Mouse (Mus musculus) NIH3T3 (cell line): ENCODE data around the gene Colgalt2.
A peak's percentile ranks its signal among the peaks of the same experiment; 100 is the strongest.

Experiments
- DNase-seq: peaks from one replicate; pipeline ENCODE4 v3.0.0-alpha.2; 2012; ENCODE audit warnings: low read depth

Gene Colgalt2

GRCm38 (mm10) chr1:152490842-152491241 lies 91.2 kb downstream of the Colgalt2 start:
- DNase-seq: no peak

DNA sequence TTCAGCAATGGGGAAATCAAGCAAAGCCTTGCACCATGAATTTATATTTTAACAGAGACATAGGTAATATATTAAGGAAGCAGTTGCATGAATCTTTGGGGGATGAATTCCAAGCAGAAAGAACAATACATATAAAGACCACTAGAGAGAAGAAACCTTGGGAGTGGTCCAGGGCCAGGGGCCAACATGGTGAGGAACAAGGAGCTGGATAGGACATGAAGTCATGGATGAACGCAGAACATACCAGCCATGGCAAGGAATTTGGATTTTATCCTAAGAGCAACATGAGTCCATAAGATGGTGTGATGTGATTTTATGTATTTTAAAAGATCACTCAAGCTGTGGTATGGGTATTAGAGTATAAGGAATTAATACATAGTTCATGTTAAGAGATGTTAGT lies 92.6 kb downstream of the Colgalt2 start:
- DNase-seq: no peak

DNA sequence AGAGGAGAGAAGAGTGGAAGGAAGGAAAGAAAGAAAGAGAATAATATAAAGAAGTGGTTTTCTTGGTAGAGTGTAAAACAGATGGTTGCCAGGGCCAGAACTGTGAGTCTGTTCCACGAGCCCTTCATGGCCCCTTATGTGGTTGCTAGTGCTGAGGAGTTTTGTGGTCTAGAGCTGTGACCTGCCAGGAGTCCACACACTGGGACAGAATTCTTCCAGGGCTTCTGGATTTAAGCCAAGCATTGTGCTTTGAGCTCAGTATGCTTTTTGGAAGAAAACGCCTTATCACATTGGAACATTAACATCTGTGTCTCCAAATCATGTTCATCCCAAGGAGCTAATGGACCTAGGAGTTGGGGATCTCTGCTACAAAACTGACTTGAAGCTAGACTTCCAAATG lies 97.2 kb downstream of the Colgalt2 start:
- DNase-seq: no peak

DNA sequence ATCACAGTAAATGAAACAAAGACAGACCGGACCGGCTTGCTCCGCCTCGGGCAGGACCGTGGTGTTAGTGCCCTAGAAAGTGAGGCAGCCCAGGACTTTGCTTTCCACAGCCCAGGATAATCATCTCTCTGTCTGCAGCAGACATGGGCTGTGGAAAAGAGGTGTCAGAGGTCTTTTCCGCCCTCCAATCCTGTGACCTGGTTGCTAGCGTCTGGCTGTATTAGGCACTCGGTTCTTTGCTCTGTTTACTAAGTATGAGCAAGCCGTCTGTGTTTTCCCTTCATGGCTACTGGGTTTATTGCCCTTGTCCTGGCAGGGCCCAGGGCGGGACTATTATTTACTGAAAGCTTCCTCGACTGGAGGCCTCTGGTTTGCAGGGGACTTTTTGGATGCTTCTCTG lies 98.0 kb downstream of the Colgalt2 start:
- DNase-seq: no peak

DNA sequence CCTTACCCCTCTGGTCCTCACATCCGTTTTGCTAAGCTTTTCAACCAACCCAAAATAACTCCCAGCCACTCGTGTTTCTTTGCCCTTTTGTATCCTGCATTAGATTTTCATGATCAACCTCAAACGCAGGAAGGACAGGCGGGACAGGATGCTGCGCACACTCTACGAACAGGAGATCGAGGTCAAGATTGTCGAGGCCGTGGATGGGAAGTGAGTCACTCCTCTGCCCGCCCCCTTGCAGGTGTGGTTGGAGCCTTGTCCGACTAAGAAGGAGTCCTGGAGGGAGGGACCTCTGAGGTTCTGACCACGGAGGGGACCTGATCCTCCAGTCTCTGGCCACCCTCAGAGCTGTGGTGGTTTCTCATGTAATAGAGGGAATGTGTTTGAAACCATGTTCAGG lies 100.2 kb downstream of the Colgalt2 start:
- no peak for DNase-seq

DNA sequence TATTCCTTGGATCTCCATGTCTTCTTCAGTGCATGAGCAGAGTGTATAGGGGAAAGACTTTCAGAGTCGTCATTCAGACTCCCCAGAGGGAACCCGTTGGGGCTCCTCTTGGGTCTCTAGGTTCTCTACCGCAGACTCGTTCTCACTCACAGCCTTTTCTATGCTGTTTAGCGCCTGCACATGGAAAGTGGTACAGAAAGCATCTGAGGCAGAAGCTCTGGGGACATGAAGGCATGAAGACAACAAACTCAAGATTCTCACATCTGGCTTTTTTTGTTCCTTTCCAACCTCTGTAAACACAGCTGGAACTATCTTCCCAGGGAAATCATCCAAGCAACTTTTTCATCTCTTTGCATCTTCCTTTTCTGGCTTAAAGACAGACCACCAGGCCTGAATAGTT lies 106.5 kb downstream of the Colgalt2 start:
- no peak for DNase-seq

GRCm38 (mm10) chr1:152506726-152507125 lies 107.1 kb downstream of the Colgalt2 start:
- no peak for DNase-seq

GRCm38 (mm10) chr1:152508481-152509220 lies 109.0 kb downstream of the Colgalt2 start:
- no peak for DNase-seq

DNA sequence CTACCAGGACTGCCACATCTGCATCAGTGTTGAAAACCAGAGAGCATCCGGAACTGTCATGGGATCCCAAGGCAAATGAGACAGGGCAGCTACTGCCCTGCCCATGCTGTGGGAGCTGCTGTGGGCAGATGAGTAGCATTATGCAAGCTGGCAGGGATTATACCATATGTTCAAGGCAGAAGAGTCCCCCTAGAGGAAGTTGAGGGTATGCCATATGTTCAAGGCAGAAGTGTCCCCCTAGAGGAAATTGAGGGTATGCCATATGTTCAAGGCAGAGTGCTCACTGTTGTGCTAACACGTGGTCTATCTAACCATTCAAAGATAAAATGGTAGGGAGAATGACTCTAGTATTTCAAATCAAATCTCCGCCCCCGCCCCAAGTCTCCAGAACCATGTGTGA lies 111.6 kb downstream of the Colgalt2 start:
- DNase-seq: peak; percentile 64

GRCm38 (mm10) chr1:152514256-152514655 lies 114.6 kb downstream of the Colgalt2 start:
- peak; percentile 89 for DNase-seq

- no peak for DNase-seq
Observed at GRCm38 (mm10) chr1:152517057-152517570, 117.5 kb downstream of the Colgalt2 start.

DNA sequence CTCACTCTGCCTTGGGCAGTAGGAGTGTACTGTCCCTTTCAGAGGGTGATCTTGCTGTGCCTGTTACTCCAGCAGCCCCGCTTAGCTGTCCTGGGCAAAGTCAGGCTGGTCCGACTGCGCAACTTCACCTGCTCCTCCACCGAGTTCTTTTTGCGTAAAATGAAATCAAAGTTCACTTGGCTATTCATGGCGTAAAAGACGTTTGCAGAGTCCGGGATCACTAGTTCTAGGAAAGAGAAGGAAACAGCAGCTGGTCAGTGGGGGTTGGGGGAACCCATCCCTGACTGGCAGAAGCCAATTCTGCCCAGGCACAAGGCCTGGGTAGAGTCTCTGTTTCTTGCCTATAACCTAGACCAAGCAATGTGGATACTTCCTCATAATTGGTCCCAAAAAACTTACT lies 119.3 kb downstream of the Colgalt2 start:
- DNase-seq: no peak

DNA sequence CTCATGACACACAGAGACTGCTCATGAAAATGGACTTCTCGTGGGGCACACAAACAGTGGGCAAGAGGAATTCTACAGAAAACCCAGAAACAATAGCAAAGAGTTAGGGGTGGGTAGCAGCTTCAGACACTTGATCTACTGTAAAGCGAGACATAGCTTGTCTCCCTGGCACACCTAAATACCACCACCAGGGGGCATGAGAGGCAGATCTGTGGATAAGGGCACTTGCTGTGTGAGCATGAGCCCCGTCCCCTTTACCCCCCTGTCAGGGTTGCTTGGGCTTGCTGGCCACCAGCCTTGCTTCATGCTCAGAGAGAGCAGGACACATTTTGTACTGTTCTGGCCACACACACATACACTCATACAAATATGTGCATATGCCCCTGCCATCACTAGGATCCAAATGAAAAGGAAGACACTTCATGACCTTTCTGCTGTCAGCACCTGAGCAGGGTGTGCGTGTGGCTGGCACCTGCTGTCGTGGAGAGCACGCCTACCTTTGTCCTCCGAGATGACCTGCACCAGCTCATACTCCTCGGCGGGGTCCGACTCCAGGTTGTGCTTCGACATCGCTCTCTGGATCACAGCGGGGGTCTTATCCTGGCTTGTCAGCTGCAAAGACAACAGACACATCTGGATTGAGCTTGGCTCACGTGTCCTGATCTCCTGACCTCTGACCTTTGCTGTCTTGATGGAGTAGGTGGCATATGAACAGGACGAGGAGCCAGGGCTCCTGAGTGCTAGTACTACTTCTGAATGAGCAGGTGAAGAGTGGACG lies 121.4 kb downstream of the Colgalt2 start:
- peak; percentile 80 for DNase-seq

DNA sequence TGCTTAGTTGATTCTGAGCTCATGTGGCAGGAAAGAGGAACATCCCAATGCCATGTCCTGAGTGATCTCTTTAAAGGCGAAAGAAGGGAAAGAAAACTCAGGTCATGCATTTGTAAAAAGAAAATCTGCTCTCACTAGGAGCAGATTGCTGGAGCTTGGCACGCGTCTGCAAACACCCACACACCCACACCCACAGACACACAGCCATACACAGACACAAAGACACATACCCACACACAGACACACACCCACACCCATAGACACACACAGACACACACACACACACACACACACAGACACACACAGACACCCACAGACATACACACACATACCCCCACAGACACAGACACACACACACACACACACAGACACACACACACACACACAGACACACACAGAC lies 122.6 kb downstream of the Colgalt2 start:
- no peak for DNase-seq

GRCm38 (mm10) chr1:152523292-152523691 lies 123.7 kb downstream of the Colgalt2 start:
- DNase-seq: no peak

DNA sequence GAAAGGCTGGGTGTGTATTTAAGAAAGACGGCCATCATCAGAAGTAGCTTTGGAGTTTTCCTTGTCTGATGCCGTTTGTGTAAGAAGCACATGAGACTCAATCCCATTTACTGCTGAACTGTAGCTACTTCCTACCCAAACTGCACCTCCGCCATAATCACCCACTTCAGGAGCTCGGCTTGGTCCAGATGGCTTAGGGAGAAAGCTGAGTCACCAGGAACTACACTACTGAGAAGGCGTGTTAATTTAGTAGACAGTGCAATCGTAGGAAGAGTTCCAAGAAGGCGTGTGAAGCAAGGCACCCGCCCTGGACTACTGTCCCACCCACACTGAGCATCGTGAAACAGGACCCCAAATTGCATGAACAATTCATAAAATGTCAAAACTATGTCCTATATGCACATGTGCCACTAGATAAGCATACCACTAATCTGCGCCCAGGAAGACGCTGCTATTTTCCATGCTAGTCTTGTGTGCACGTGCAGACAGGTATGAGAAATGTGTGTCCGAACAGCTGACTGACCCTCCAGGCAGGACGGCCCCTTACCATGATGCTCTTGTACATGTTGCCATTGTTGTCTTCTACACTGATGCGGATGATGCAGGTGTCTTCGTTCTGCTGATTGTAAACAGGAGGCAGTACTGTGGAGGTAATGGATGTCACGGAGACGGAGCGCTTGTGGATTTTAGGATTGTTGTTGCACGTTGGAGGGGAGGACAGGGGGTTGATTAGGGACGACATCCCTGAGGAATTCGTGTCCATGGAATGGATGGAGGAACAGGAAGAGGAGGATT lies 124.7 kb downstream of the Colgalt2 start:
- DNase-seq: peak; percentile 44

DNA sequence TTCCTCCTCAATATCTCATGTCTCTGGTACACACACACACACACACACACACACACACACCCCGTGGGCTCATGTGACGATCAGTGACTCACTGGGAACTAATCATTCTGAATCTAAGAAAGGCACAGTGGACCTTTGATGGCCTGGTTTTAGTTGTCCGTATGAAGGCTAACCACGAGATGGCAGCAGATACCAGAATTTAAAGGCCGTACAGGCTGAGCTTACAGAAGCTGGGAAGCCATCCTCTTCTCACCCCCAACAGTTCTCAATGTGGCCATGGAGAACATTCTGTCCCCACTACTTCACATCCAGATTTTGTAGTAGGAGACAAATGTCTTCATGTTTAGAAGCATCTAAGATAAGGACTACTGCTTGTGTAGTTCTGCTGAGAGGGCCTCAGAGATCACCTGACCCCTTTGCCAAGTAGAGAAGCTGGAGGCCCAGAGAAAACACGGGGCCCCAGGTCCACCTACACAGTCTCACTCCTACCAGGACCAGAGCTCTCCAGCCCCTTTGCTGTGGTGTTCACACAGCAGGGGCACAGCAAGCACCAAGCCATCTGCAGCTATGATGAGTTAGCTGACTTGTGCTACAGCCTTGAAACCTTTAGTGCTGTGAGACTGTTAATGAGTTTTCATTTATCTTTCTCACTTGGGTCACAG lies 125.5 kb downstream of the Colgalt2 start:
- peak; percentile 95 for DNase-seq

GRCm38 (mm10) chr1:152526154-152526553 lies 126.5 kb downstream of the Colgalt2 start:
- no peak for DNase-seq

DNA sequence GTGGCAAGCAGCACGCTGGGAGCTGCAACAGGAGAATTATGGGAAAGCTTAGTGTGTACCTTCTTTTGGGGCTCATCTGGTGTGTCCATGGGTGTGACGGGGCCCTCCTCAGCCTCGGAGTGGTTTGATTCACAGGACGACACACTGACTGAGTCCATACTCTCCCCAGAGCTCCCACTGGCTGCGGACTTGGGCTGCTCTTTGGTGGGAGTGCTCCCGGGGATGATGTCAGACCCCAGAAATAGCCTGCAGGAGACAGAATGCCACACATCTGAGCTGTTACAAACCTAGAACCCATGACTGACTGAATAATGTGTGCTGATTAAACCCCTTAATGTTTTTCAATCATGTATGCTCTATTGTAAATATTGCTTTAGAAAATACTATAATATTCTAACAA lies 128.6 kb downstream of the Colgalt2 start:
- DNase-seq: no peak

DNA sequence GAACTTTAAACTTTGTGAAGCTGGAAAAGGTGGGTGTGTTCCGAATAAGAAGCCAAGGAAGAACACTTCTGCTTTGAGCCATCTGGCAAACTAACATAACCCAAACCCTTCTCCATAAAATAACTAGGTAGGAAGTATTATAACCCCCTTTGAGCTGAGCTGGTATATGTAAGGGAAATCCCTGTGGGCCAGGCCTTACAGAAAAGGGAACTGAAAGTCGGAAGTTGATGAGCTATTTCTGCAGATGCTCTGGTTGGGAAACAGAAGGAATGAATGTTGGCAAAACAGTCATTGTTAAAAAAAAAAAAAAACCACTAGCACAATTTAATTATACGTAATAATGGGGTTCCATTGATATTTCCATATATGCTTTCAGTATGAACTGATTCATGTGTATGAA lies 129.1 kb downstream of the Colgalt2 start:
- DNase-seq: no peak

DNA sequence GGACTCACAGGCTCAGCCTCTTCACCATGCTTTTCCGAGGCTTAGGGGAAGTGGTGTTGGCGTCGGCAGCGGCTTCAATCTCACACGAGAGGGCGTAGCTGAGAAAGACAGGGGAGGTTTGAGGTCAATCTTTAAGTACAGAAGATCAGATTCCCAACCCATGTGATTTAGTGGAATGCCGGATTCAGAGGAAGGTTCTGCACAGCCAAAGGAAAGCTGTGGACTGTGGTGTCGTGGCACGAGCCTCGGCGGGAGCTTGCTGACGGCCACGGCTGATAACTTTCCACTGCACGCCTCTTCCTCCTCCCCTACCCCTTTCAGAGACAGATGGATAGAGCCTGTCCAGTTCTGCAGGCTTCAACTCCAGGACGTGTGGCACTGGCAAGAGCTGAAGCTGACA lies 131.9 kb downstream of the Colgalt2 start:
- DNase-seq: no peak

- no peak for DNase-seq
Observed at GRCm38 (mm10) chr1:152534531-152534930, 134.9 kb downstream of the Colgalt2 start.
